Mouse (Mus musculus): ENCODE measurements around the gene Fam243. TPM values are rescaled to one million over a fixed set of nuclear protein-coding genes. Genes with fewer than 3 reads are reported as not detected.
A peak's percentile ranks its signal among the peaks of the same experiment; 100 is the strongest.

Gene Fam243
- polyA plus RNA-seq, 1 experiment = 108 TPM

- H3K27me3 ChIP-seq (ENCODE audit: control insufficient read depth, insufficient read depth, low read length) = no peaks in the 10 kb centered on the region
- H3K27ac ChIP-seq (ENCODE audit: control insufficient read depth, insufficient read depth, low read depth, low read length) = no peak overlapping the region
- H3K36me3 ChIP-seq (ENCODE audit: control insufficient read depth, insufficient read depth, low read length) = no peaks in the 10 kb centered on the region
- peak overlapping the region; percentile 75 for H3K4me3 ChIP-seq (ENCODE audit: control insufficient read depth, low read depth, low read length)
- H3K4me1 ChIP-seq (ENCODE audit: control insufficient read depth, insufficient read depth, low read length) = no peaks in the 10 kb centered on the region
- TF ChIP-seq POLR2A (IDR thresholded peaks at IDR 0.05; ENCODE audit: control insufficient read depth, low read depth, low read length) (no peak), CTCF (IDR thresholded peaks at IDR 0.05; ENCODE audit: control insufficient read depth, insufficient read depth, insufficient replicate concordance, low read depth, low read length) (no peak)
Measured at GRCm38 (mm10) chr16:92320361-92320760, 880 bp downstream of the Fam243 start.

- Histone ChIP-seq H3K4me1 (ENCODE audit: control insufficient read depth, insufficient read depth, low read length) (no peaks in the 10 kb centered on the region), H3K36me3 (ENCODE audit: control insufficient read depth, insufficient read depth, low read length) (no peaks in the 10 kb centered on the region), H3K4me3 (ENCODE audit: control insufficient read depth, low read depth, low read length) (peak overlapping the region; percentile 75), H3K27me3 (ENCODE audit: control insufficient read depth, insufficient read depth, low read length) (no peaks in the 10 kb centered on the region), H3K27ac (ENCODE audit: control insufficient read depth, insufficient read depth, low read depth, low read length) (no peak overlapping the region)
- TF ChIP-seq POLR2A (IDR thresholded peaks at IDR 0.05; ENCODE audit: control insufficient read depth, low read depth, low read length) (no peak), CTCF (IDR thresholded peaks at IDR 0.05; ENCODE audit: control insufficient read depth, insufficient read depth, insufficient replicate concordance, low read depth, low read length) (peak; percentile 40; the same call in 1 of the 2 replicates)
Measured at GRCm38 (mm10) chr16:92319353-92320109, 1.7 kb downstream of the Fam243 start.

GRCm38 (mm10) chr16:92316049-92316738 is 5.0 kb downstream of the Fam243 start:
- H3K36me3 ChIP-seq (ENCODE audit: control insufficient read depth, insufficient read depth, low read length) = no peaks in the 10 kb centered on the region
- no peak for TF ChIP-seq POLR2A (IDR thresholded peaks at IDR 0.05; ENCODE audit: control insufficient read depth, low read depth, low read length)
- no peak for TF ChIP-seq CTCF (IDR thresholded peaks at IDR 0.05; ENCODE audit: control insufficient read depth, insufficient read depth, insufficient replicate concordance, low read depth, low read length)
- H3K4me1 ChIP-seq (ENCODE audit: control insufficient read depth, insufficient read depth, low read length) = no peaks in the 10 kb centered on the region
- no peaks in the 10 kb centered on the region for H3K27me3 ChIP-seq (ENCODE audit: control insufficient read depth, insufficient read depth, low read length)
- no peak overlapping the region for H3K27ac ChIP-seq (ENCODE audit: control insufficient read depth, insufficient read depth, low read depth, low read length)
- no peak overlapping the region for H3K4me3 ChIP-seq (ENCODE audit: control insufficient read depth, low read depth, low read length)

GRCm38 (mm10) chr16:92313953-92314741 is 7.1 kb downstream of the Fam243 start:
- H3K4me1 ChIP-seq (ENCODE audit: control insufficient read depth, insufficient read depth, low read length) = no peaks in the 10 kb centered on the region

GRCm38 (mm10) chr16:92309126-92309525 is 12.1 kb downstream of the Fam243 start:
- no peak overlapping the region for H3K27ac ChIP-seq (ENCODE audit: control insufficient read depth, insufficient read depth, low read depth, low read length)
- H3K27me3 ChIP-seq (ENCODE audit: control insufficient read depth, insufficient read depth, low read length) = no peaks in the 10 kb centered on the region
- TF ChIP-seq POLR2A (IDR thresholded peaks at IDR 0.05; ENCODE audit: control insufficient read depth, low read depth, low read length) (no peak), CTCF (IDR thresholded peaks at IDR 0.05; ENCODE audit: control insufficient read depth, insufficient read depth, insufficient replicate concordance, low read depth, low read length) (no peak)
- H3K36me3 ChIP-seq (ENCODE audit: control insufficient read depth, insufficient read depth, low read length) = no peaks in the 10 kb centered on the region
- H3K4me1 ChIP-seq (ENCODE audit: control insufficient read depth, insufficient read depth, low read length) = no peaks in the 10 kb centered on the region
- H3K4me3 ChIP-seq (ENCODE audit: control insufficient read depth, low read depth, low read length) = no peak overlapping the region

More at GRCm38 (mm10) chr16:92313953-92314741, 7.1 kb downstream of the Fam243 start:
- TF ChIP-seq CTCF (IDR thresholded peaks at IDR 0.05; ENCODE audit: control insufficient read depth, insufficient read depth, insufficient replicate concordance, low read depth, low read length) (peak; percentile 66), POLR2A (IDR thresholded peaks at IDR 0.05; ENCODE audit: control insufficient read depth, low read depth, low read length) (no peak)
- Histone ChIP-seq H3K36me3 (ENCODE audit: control insufficient read depth, insufficient read depth, low read length) (no peaks in the 10 kb centered on the region), H3K27me3 (ENCODE audit: control insufficient read depth, insufficient read depth, low read length) (no peaks in the 10 kb centered on the region), H3K27ac (ENCODE audit: control insufficient read depth, insufficient read depth, low read depth, low read length) (no peak overlapping the region), H3K4me3 (ENCODE audit: control insufficient read depth, low read depth, low read length) (no peak overlapping the region)

GRCm38 (mm10) chr16:92307947-92308346 is 13.3 kb downstream of the Fam243 start:
- Histone ChIP-seq H3K27ac (ENCODE audit: control insufficient read depth, insufficient read depth, low read depth, low read length) (no peak overlapping the region), H3K27me3 (ENCODE audit: control insufficient read depth, insufficient read depth, low read length) (no peaks in the 10 kb centered on the region), H3K36me3 (ENCODE audit: control insufficient read depth, insufficient read depth, low read length) (no peaks in the 10 kb centered on the region), H3K4me1 (ENCODE audit: control insufficient read depth, insufficient read depth, low read length) (no peaks in the 10 kb centered on the region), H3K4me3 (ENCODE audit: control insufficient read depth, low read depth, low read length) (no peak overlapping the region)
- TF ChIP-seq POLR2A (IDR thresholded peaks at IDR 0.05; ENCODE audit: control insufficient read depth, low read depth, low read length) = no peak
- TF ChIP-seq CTCF (IDR thresholded peaks at IDR 0.05; ENCODE audit: control insufficient read depth, insufficient read depth, insufficient replicate concordance, low read depth, low read length) = no peak

GRCm38 (mm10) chr16:92305519-92305918 is 15.7 kb downstream of the Fam243 start:
- H3K27ac ChIP-seq (ENCODE audit: control insufficient read depth, insufficient read depth, low read depth, low read length) = no peak overlapping the region
- no peak overlapping the region for H3K4me3 ChIP-seq (ENCODE audit: control insufficient read depth, low read depth, low read length)
- no peaks in the 10 kb centered on the region for H3K36me3 ChIP-seq (ENCODE audit: control insufficient read depth, insufficient read depth, low read length)
- H3K27me3 ChIP-seq (ENCODE audit: control insufficient read depth, insufficient read depth, low read length) = no peaks in the 10 kb centered on the region
- TF ChIP-seq CTCF (IDR thresholded peaks at IDR 0.05; ENCODE audit: control insufficient read depth, insufficient read depth, insufficient replicate concordance, low read depth, low read length) (no peak), POLR2A (IDR thresholded peaks at IDR 0.05; ENCODE audit: control insufficient read depth, low read depth, low read length) (no peak)
- H3K4me1 ChIP-seq (ENCODE audit: control insufficient read depth, insufficient read depth, low read length) = peaks cover 10% of the 10 kb centered on the region
